In genomic region chr15:79847100-79847499, GRCm38 (mm10) we compare ENCODE assay signal across 8 mouse cellular contexts. TPM values are rescaled to one million over a fixed set of nuclear protein-coding genes. Genes with fewer than 3 reads are reported as not detected.
DNase-seq lines count a peak whose midpoint lies in the region; ATAC-seq lines count a peak whose summit lies in the region.

No protein-coding gene starts in this region.

- no peaks in the 10 kb centered on the region for H3K36me3 ChIP-seq in heart, embryonic 16.5 days (ENCODE audit: control insufficient read depth, insufficient read depth)
- H3K36me3 ChIP-seq in stomach, embryonic 14.5 days (ENCODE audit: control insufficient read depth, insufficient read depth, low read length), result no peaks in the 10 kb centered on the region

- DNase-seq in frontal cortex, postnatal 14 days (ENCODE audit: low spot score in 2 of 2), result no peak
- DNase-seq in retina, postnatal 1 day, result peak; percentile 55
- no peak for DNase-seq in retina, embryonic 14.5 days (ENCODE audit: low spot score)
- no peak for DNase-seq in adrenal gland, adult (ENCODE audit: inconsistent age in 2 of 2, low spot score in 1 of 2)
- no peak for DNase-seq in cerebellum, postnatal 4 days (ENCODE audit: low spot score in 2 of 2)

- no peak overlapping the region for H3K9ac ChIP-seq in heart, embryonic 16.5 days (ENCODE audit: low read length)
- H3K9ac ChIP-seq in stomach, embryonic 14.5 days (replicated peaks; ENCODE audit: low read depth, low read length), result no peak overlapping the region

- H3K4me1 ChIP-seq in heart, embryonic 16.5 days (ENCODE audit: control insufficient read depth, insufficient read depth, low read length), result peaks cover 10% of the 10 kb centered on the region
- peaks cover 8% of the 10 kb centered on the region; the same call in 1 of the 2 replicates for H3K4me1 ChIP-seq in stomach, embryonic 14.5 days (ENCODE audit: control insufficient read depth, insufficient read depth, low read length)

- no peaks in the 10 kb centered on the region for H3K27me3 ChIP-seq in heart, embryonic 16.5 days (ENCODE audit: control insufficient read depth, insufficient read depth, low read length)
- H3K27me3 ChIP-seq in stomach, embryonic 14.5 days (ENCODE audit: control insufficient read depth, insufficient read depth, low read length), result no peaks in the 10 kb centered on the region

- peak; percentile 67; the same call in 1 of the 2 replicates for ATAC-seq in frontal cortex, adult (ENCODE audit: low TSS enrichment)
- peak; percentile 72 for ATAC-seq in heart, embryonic 16.5 days (replicated peaks; ENCODE audit: extremely low read depth, insufficient read depth, low FRiP score)
- ATAC-seq in stomach, embryonic 14.5 days (ENCODE audit: insufficient number of reproducible peaks, insufficient read depth, low FRiP score, low read depth), result peak; percentile 82; the same call in 1 of the 2 replicates

- H3K4me2 ChIP-seq in heart, embryonic 16.5 days (ENCODE audit: low read depth, low read length), result no peak overlapping the region
- H3K4me2 ChIP-seq in stomach, embryonic 14.5 days (replicated peaks; ENCODE audit: low read depth, low read length), result no peak overlapping the region

- H3K27ac ChIP-seq in heart, embryonic 16.5 days (ENCODE audit: low read length), result peak overlapping the region; percentile 17; the same call in 1 of the 2 replicates
- no peak overlapping the region for H3K27ac ChIP-seq in stomach, embryonic 14.5 days (ENCODE audit: low read length)

- 26% methylated on average over 5 of the region's 5 CpGs for WGBS in heart, embryonic 16.5 days
- WGBS in stomach, embryonic 14.5 days, result 26% methylated on average over 5 of the region's 5 CpGs

- no peaks in the 10 kb centered on the region for H3K9me3 ChIP-seq in heart, embryonic 16.5 days (replicated peaks; ENCODE audit: control insufficient read depth, low read length)
- no peaks in the 10 kb centered on the region for H3K9me3 ChIP-seq in stomach, embryonic 14.5 days (ENCODE audit: control insufficient read depth, low read depth, low read length)

- H3K4me3 ChIP-seq in heart, embryonic 16.5 days (ENCODE audit: low read length), result no peak overlapping the region
- H3K4me3 ChIP-seq in stomach, embryonic 14.5 days (ENCODE audit: low read depth, low read length), result no peak overlapping the region

RNA-seq across cellular contexts. Expression of gene Cbx6, which starts 12.6 kb away (rescaled TPM):
- 57.0 and 59.0 TPM in 2 replicates for polyA plus RNA-seq in heart, embryonic 16.5 days (2015; fragmentation: Nextera tagmentation; extraction: Ambion mirVana)
- polyA plus RNA-seq in stomach, embryonic 14.5 days (2014; fragmentation: Nextera tagmentation; extraction: Ambion mirVana), result 38.7 and 40.4 TPM in 2 replicates

RNA-seq across cellular contexts. Expression of gene Npcd, which starts 13.1 kb away (rescaled TPM):
- polyA plus RNA-seq in heart, embryonic 16.5 days (2015; fragmentation: Nextera tagmentation; extraction: Ambion mirVana), result not detected in 2 replicates
- polyA plus RNA-seq in stomach, embryonic 14.5 days (2014; fragmentation: Nextera tagmentation; extraction: Ambion mirVana), result 0.77 and 1.3 TPM in 2 replicates

RNA-seq across cellular contexts. Expression of gene Nptxr, which starts 42.5 kb away (rescaled TPM):
- polyA plus RNA-seq in heart, embryonic 16.5 days (2015; fragmentation: Nextera tagmentation; extraction: Ambion mirVana), result 2.2 and 2.8 TPM in 2 replicates
- polyA plus RNA-seq in stomach, embryonic 14.5 days (2014; fragmentation: Nextera tagmentation; extraction: Ambion mirVana), result 2.6 and 2.7 TPM in 2 replicates

RNA-seq across cellular contexts. Expression of gene Apobec3, which starts 44.4 kb away (rescaled TPM):
- 25.1 and 40.7 TPM in 2 replicates for polyA plus RNA-seq in heart, embryonic 16.5 days (2015; fragmentation: Nextera tagmentation; extraction: Ambion mirVana)
- polyA plus RNA-seq in stomach, embryonic 14.5 days (2014; fragmentation: Nextera tagmentation; extraction: Ambion mirVana), result 17.4 and 18.4 TPM in 2 replicates
